Mouse (Mus musculus) midbrain, embryonic 11.5 days (tissue): ENCODE data around the gene Tnfsf9. TPM values are rescaled to one million over a fixed set of nuclear protein-coding genes. Genes with fewer than 3 reads are reported as not detected.

ENCODE experiments used
- ATAC-seq: fragments of 200-750 bp; cut with Nextera tagmentation; 2 replicates; pipeline ENCODE4 v1.8.0; 2017; ENCODE audit warnings: moderate TSS enrichment, moderate library complexity; ENCODE audit not compliant: low FRiP score
- DNase-seq: peaks from one replicate; pipeline ENCODE4 v3.0.0; 2015; ENCODE audit warnings: low spot score; ENCODE audit errors: missing footprints
- H3K27ac ChIP-seq: fragments of 300-500 bp; sonication (generic); 2 replicates; pipeline ENCODE4 v1.5.1; 2014; ENCODE audit warnings: low read depth, low read length
- H3K27me3 ChIP-seq: fragments of 300-500 bp; sonication (generic); 2 replicates; pipeline ENCODE4 v1.6.1; 2014; ENCODE audit warnings: mild to moderate bottlenecking, low read length, moderate library complexity, mixed read lengths; ENCODE audit not compliant: control insufficient read depth, insufficient read depth
- H3K36me3 ChIP-seq: fragments of 300-500 bp; sonication (generic); 2 replicates; pipeline ENCODE4 v1.6.1; 2014; ENCODE audit warnings: mild to moderate bottlenecking, low read length, moderate library complexity, mixed read lengths; ENCODE audit not compliant: control insufficient read depth, insufficient read depth
- H3K4me1 ChIP-seq: fragments of 300-500 bp; sonication (generic); 2 replicates; pipeline ENCODE4 v1.6.1; 2014; ENCODE audit warnings: low read length; ENCODE audit not compliant: control insufficient read depth, insufficient read depth
- H3K4me2 ChIP-seq: fragments of 300-500 bp; sonication (generic); 2 replicates; pipeline ENCODE4 v1.6.1; 2014; ENCODE audit warnings: mild to moderate bottlenecking, moderate library complexity
- H3K4me3 ChIP-seq: fragments of 300-500 bp; sonication (generic); 2 replicates; pipeline ENCODE4 v1.5.1; 2014; ENCODE audit warnings: low read depth, low read length
- H3K9ac ChIP-seq: fragments of 300-500 bp; sonication (generic); 2 replicates; pipeline ENCODE4 v1.6.1; 2014; ENCODE audit warnings: low read length
- H3K9me3 ChIP-seq: fragments of 300-500 bp; sonication (generic); 2 replicates; pipeline ENCODE4 v1.6.1; 2016; ENCODE audit warnings: low read length; ENCODE audit not compliant: control insufficient read depth
- WGBS: fragments of 180-500 bp; shearing (Covaris S2); extraction: QIAGEN DNeasy Blood & Tissue Kit; methylation state at CpG from one replicate; pipeline ENCODE4 v1.1.7; 2014; 5-methylcytosine and 5-hydroxymethylcytosine counted together
- polyA plus RNA-seq: library from polyadenylated mRNA; unstranded; fragments of >200 nt; fragmentation: Nextera tagmentation; extraction: Ambion mirVana; gene quantifications from 2 replicates; pipeline ENCODE4 v1.2.1, GENCODE M21; 2014

Gene Tnfsf9
- polyA plus RNA-seq, 1 experiment from 2014 or later: 9.0 TPM

DNA sequence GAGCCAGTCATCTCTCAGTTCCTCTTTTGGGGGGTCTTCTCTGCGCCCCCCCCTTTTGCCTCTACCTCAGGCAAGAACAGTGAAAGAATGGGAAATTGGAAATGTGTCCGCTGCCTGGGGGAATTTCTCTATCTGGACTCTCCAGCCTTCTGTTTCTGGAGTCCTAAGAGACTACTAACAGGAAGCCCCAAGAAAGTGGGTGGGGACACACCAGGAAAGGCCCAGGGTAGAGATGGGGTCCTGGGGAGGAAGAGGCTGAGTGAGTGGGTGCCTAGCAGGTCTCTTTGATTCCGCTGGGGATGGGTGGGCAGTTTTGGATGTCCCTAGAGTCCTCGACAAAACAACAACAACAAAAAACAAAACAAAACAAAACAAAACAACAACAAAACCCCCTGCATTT, 629 bp upstream of the Tnfsf9 start:
- Histone ChIP-seq H3K9me3 (no peaks in the 10 kb centered on the region), H3K36me3 (no peaks in the 10 kb centered on the region), H3K4me3 (peak overlapping the region; percentile 65), H3K27me3 (no peaks in the 10 kb centered on the region), H3K27ac (no peak overlapping the region), H3K4me1 (peaks cover 9% of the 10 kb centered on the region), H3K4me2 (peak overlapping the region; percentile 84), H3K9ac (peak overlapping the region; percentile 82)
- DNase-seq: no peak
- 40% methylated on average over 4 of the region's 4 CpGs for WGBS
- ATAC-seq: peak; percentile 19; the same call in 1 of the 2 replicates

DNA sequence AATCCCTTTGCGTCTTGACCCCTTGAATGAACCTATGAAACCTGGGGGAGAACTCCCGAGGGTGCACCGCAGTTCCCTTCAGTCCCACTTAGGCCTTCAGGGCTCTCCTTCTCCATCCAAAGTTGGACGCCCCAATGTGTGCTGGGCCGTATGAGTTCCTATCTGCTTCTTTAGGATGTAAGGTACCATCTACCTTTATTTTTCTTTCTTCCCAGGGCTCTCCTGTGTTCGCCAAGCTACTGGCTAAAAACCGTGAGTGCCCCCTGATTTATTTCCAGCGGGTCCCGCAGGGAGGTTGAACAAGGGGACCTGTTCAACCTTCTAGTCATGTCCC, 877 bp downstream of the Tnfsf9 start:
- no peaks in the 10 kb centered on the region for H3K27me3 ChIP-seq
- peak overlapping the region; percentile 65 for H3K4me3 ChIP-seq
- H3K27ac ChIP-seq: no peak overlapping the region
- peak overlapping the region; percentile 82 for H3K9ac ChIP-seq
- 7% methylated on average over 9 of the region's 9 CpGs for whole genome bisulfite sequencing
- ATAC-seq: no peak
- peak; percentile 89 for DNase-seq
- no peaks in the 10 kb centered on the region for H3K36me3 ChIP-seq
- peaks cover 9% of the 10 kb centered on the region for H3K4me1 ChIP-seq
- H3K4me2 ChIP-seq: peak overlapping the region; percentile 84
- no peaks in the 10 kb centered on the region for H3K9me3 ChIP-seq

DNA sequence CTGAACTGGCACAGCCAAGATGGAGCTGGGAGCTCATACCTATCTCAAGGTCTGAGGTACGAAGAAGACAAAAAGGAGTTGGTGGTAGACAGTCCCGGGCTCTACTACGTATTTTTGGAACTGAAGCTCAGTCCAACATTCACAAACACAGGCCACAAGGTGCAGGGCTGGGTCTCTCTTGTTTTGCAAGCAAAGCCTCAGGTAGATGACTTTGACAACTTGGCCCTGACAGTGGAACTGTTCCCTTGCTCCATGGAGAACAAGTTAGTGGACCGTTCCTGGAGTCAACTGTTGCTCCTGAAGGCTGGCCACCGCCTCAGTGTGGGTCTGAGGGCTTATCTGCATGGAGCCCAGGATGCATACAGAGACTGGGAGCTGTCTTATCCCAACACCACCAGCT, 1.9 kb downstream of the Tnfsf9 start:
- H3K9me3 ChIP-seq: no peaks in the 10 kb centered on the region
- H3K9ac ChIP-seq: no peak overlapping the region
- H3K4me1 ChIP-seq: peaks cover 9% of the 10 kb centered on the region
- no peak overlapping the region for H3K27ac ChIP-seq
- no peaks in the 10 kb centered on the region for H3K36me3 ChIP-seq
- no peak overlapping the region for H3K4me3 ChIP-seq
- ATAC-seq (no peak), DNase-seq (peak; percentile 61)
- 87% methylated on average over 5 of the region's 5 CpGs for WGBS
- H3K27me3 ChIP-seq: no peaks in the 10 kb centered on the region
- H3K4me2 ChIP-seq: no peak overlapping the region

DNA sequence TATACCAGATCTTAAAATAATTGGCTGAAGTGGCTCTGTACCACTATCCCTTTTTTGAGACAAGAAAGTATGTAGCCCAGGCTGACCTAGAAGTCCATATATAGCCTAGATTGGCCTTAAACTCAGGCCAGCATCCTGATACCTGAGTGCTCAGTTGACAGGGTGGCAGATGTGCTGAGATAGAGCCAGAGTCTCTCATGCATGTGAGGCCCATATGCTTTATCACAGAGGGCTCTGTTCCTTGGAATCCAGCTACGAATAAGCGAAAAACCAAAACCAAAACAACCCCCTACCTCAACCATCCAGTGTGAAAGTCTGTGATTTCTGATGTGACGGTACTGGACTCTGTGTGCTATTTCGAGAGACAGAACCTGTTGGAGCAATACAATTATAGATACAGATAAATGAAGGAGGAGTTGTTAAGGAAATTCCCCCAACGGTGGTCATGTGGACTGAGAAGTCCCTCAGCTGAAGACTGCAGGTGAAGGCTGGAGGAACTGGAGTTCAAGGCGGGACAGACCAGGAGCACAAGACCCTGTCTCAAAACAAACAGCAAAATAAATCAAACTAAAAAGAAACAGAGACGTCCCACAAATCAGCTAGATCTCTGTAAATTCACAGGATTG, 3.0 kb downstream of the Tnfsf9 start:
- H3K36me3 ChIP-seq: no peaks in the 10 kb centered on the region
- DNase-seq: peak; percentile 28
- WGBS: 91% methylated on average over 7 of the region's 7 CpGs
- no peaks in the 10 kb centered on the region for H3K27me3 ChIP-seq
- peaks cover 9% of the 10 kb centered on the region for H3K4me1 ChIP-seq
- H3K27ac ChIP-seq: no peak overlapping the region
- H3K9ac ChIP-seq: no peak overlapping the region
- no peaks in the 10 kb centered on the region for H3K9me3 ChIP-seq
- no peak overlapping the region for H3K4me3 ChIP-seq
- no peak overlapping the region for H3K4me2 ChIP-seq
- ATAC-seq: no peak

DNA sequence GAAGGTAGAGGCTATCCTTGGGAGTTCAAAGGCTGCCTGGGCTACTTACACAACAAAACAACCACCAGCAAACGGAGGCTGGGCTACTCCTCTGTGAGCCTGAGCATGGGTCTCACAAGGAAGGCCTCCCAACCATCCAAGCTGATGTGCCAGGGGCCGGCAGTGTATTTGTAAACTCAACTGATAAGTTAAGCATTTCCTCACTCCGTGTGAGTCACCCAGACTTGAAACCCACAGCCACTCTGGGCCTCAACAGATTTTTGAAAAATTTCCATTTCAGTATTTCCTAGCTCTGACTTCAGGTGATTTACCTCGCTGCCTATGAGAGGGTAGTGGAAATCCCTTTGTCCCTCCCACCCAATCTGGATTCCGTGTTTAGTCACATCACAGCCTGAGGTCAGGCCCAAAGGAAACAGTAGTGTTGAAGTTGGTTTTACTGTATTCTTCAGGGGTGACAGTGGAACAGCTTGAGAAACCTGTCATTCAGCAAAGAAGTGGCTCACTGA, 3.6 kb downstream of the Tnfsf9 start:
- ATAC-seq: no peak
- 60% methylated on average over 5 of the region's 5 CpGs for WGBS

DNA sequence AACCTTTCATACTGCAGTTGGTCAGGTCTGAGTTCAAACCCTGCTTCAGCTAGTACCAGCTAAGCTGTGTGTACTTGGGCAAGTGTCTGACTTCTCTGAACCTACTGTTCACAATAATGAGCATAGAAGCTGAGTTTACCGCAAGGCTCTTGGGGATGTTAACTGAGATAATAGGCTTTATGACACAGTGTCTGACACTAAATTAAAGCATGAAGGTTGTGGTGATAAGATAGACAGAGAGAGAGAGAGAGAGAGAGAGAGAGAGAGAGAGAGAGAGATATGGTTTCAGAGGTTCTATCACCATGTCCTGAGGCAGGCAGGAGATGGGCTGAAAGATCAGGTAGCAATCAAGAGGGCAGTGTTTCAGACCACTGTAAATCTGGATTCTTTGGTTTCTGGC, 4.9 kb downstream of the Tnfsf9 start:
- H3K4me1 ChIP-seq: peaks cover 3% of the 10 kb centered on the region
- no peak overlapping the region for H3K4me3 ChIP-seq
- WGBS: 84% methylated on average over 1 of the region's 1 CpGs
- DNase-seq (no peak), ATAC-seq (no peak)
- no peaks in the 10 kb centered on the region for H3K36me3 ChIP-seq
- H3K27me3 ChIP-seq: no peaks in the 10 kb centered on the region
- no peak overlapping the region for H3K9ac ChIP-seq
- no peak overlapping the region for H3K27ac ChIP-seq
- H3K4me2 ChIP-seq: no peak overlapping the region
- no peaks in the 10 kb centered on the region for H3K9me3 ChIP-seq

More for the DNA sequence above, 3.6 kb downstream of the Tnfsf9 start:
- no peak overlapping the region for H3K4me3 ChIP-seq
- no peak overlapping the region for H3K9ac ChIP-seq
- peaks cover 9% of the 10 kb centered on the region for H3K4me1 ChIP-seq
- H3K27ac ChIP-seq: no peak overlapping the region
- no peaks in the 10 kb centered on the region for H3K36me3 ChIP-seq
- no peaks in the 10 kb centered on the region for H3K27me3 ChIP-seq
- no peak overlapping the region for H3K4me2 ChIP-seq
- DNase-seq: peak; percentile 75
- no peaks in the 10 kb centered on the region for H3K9me3 ChIP-seq

DNA sequence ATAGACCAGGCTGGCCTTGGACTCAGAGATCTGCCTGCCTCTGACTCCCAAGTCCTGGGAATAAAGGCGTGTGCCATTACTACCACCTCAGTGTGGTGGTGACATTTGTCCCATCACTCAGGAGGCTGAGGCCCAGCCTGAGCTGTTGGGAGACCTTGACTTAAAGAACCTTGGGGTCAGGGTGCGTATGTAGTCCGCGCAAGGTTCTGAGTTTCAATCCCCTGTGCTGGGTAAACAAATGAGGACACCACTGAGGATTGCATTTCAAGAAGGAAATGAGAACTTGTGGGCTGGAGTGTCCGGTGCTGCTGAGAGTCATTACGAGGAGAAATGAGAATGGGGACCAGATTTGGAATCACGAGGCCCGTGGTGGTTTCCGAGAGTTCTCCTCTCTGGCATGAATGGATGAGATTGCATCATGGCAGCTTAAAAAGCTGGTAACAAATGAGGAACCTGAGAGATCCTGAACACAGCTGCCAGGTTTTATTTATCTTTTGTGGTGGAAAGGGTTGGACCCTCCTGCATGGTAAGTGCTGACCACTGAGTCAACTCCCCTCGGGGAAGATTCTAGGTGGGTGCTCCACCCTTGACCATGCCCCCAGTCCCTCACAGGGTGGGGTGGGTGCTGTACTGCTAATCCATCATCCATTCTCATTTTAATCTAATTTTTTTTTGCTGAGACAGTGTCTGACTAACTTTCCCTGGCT, 7.8 kb downstream of the Tnfsf9 start:
- no peaks in the 10 kb centered on the region for H3K4me1 ChIP-seq
- no peak for DNase-seq
- no peak for ATAC-seq
- H3K36me3 ChIP-seq: no peaks in the 10 kb centered on the region
- no peak overlapping the region for H3K9ac ChIP-seq
- H3K27ac ChIP-seq: no peak overlapping the region
- H3K27me3 ChIP-seq: no peaks in the 10 kb centered on the region
- H3K4me3 ChIP-seq: no peak overlapping the region
- 90% methylated on average over 10 of the region's 10 CpGs for WGBS
- no peaks in the 10 kb centered on the region for H3K9me3 ChIP-seq
- no peak overlapping the region for H3K4me2 ChIP-seq

DNA sequence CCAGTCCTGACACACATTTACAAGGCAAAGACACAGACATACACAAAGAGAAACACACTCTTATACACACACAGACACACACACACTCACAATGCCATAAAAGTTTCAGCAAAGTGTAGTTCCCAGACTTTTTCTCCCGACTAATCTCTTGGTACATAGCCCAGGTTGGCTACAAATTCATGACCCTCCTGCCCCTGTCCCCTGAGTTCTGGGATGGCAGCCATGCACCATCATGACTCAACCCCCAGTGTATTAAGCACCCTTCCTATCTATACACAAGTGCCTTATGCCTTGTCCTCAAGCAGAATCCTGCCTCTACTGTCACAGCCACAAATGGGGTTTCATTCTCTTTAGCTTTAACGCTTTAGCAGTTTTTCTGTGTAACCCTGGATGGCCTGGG, 11.7 kb downstream of the Tnfsf9 start:
- 82% methylated on average over 2 of the region's 2 CpGs for WGBS
- Histone ChIP-seq H3K4me2 (no peak overlapping the region), H3K27ac (no peak overlapping the region), H3K4me1 (no peaks in the 10 kb centered on the region), H3K27me3 (no peaks in the 10 kb centered on the region), H3K4me3 (no peak overlapping the region), H3K36me3 (no peaks in the 10 kb centered on the region), H3K9me3 (no peaks in the 10 kb centered on the region), H3K9ac (no peak overlapping the region)
- ATAC-seq (no peak), DNase-seq (no peak)

DNA sequence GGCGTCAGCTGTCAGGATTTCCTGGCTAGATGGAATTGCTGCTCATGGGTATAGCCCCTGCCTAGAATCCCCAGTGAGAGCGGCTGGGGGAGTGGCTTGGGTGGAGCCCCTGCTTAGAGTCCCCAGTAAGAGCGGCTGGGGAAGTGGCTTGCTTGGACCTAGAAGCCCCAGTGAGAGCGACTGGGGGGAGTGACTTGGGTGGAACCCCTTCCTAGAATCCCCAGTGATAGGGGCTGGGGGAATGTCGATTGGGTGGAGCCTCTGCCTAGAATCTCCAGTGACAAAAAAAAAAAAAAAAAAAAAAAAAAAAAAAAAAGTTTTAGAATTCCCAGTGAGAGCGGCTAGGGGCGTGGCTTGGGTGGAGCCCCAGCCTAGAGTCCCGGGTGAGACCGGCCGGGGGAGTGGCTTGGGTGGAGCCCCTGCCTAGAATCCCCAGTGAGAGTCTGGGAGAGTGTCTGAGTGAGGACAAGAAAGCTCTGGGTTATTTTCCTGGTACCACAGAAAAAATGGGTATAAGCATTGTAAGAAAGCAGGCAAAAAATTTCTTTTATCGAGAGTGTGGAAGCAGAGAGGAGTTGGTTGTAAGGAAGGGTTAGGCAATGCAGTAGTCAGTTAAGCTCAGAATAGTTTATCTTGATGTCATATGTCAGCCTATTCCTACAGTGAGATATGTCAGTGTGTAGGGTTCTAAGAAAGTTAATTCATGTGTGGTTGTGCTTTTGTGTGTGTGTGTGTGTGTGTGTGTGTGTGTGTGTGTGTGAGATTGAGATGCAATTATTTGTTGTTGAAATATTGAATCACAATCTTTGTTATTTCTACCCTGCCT, 13.6 kb downstream of the Tnfsf9 start:
- Histone ChIP-seq H3K27me3 (no peaks in the 10 kb centered on the region), H3K4me3 (no peak overlapping the region), H3K27ac (no peak overlapping the region), H3K36me3 (no peaks in the 10 kb centered on the region), H3K4me1 (no peaks in the 10 kb centered on the region), H3K9ac (no peak overlapping the region), H3K4me2 (peak overlapping the region; percentile 15; the same call in 1 of the 2 replicates), H3K9me3 (no peaks in the 10 kb centered on the region)
- DNase-seq: no peak
- ATAC-seq: peak; percentile 88
- WGBS: 1% methylated on average over 11 of the region's 11 CpGs
